8 mouse cellular contexts compared by ENCODE assay signal in the genomic region with DNA sequence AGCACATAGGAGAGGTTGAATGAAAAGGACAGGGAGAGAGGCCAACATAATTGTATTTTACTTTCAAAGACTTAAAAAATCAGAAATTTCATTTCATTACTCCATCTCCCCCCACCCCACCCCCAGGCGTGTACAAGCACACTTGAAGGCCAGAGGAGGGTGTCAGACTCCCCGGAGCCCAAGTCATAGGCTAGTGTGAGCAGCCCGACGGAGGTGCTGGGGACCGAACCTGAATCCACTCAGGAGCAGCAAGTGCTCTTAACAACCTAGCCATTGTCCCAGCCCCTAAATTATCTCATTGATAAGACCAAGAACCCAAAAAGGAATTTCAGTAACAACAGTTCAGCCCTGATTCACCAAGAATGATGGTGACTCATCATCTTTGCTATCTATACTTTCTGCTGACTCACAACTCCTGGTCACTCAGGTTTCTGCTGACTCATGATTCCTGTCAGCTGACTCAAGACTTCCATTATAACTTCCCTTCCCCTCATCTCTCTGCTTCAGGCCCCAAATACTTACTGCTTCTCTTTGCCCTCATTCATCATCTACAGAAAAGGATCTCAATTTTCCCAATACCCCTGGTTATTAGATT. TPM values are rescaled to one million over a fixed set of nuclear protein-coding genes. Genes with fewer than 3 reads are reported as not detected.
DNase-seq lines count a peak whose midpoint lies in the region; ATAC-seq and TF ChIP-seq lines count a peak whose summit lies in the region.
"Had no signal": no experiment of that assay in that cellular context is flagged by ENCODE, and none has a peak within 500 bp of the region (broad histone marks: within the 10 kb centered on the region; RNA-seq: fewer than 3 reads in every experiment).

No protein-coding gene starts in this region.

- H3K27ac ChIP-seq in midbrain, embryonic 14.5 days (replicated peaks; ENCODE audit: low read depth, low read length) = no peak overlapping the region
- no peak overlapping the region for H3K27ac ChIP-seq in midbrain, embryonic 16.5 days (ENCODE audit: low read length)
- H3K27ac ChIP-seq in neural tube, embryonic 15.5 days (replicated peaks) = no peak overlapping the region

- no peak overlapping the region for H3K4me3 ChIP-seq in midbrain, embryonic 14.5 days (replicated peaks; ENCODE audit: low read depth, low read length)
- H3K4me3 ChIP-seq in midbrain, embryonic 16.5 days (ENCODE audit: low read depth, low read length) = no peak overlapping the region
- H3K4me3 ChIP-seq in neural tube, embryonic 15.5 days (replicated peaks) = no peak overlapping the region

- no peaks in the 10 kb centered on the region for H3K27me3 ChIP-seq in midbrain, embryonic 14.5 days (ENCODE audit: control insufficient read depth, insufficient read depth, low read length)
- no peaks in the 10 kb centered on the region for H3K27me3 ChIP-seq in midbrain, embryonic 16.5 days (ENCODE audit: control insufficient read depth, insufficient read depth, low read depth, low read length)
- no peaks in the 10 kb centered on the region for H3K27me3 ChIP-seq in Patski
- H3K27me3 ChIP-seq in neural tube, embryonic 15.5 days (replicated peaks) = no peaks in the 10 kb centered on the region

- 76% methylated on average over 5 of the region's 5 CpGs for WGBS in midbrain, embryonic 14.5 days
- 73% methylated on average over 5 of the region's 5 CpGs for WGBS in midbrain, embryonic 16.5 days
- 68% methylated on average over 5 of the region's 5 CpGs for WGBS in neural tube, embryonic 15.5 days

- peaks cover 55% of the 10 kb centered on the region for H3K36me3 ChIP-seq in midbrain, embryonic 14.5 days (ENCODE audit: control insufficient read depth, insufficient read depth, low read length)
- peaks cover 25% of the 10 kb centered on the region for H3K36me3 ChIP-seq in midbrain, embryonic 16.5 days (ENCODE audit: control insufficient read depth, insufficient read depth, low read length)
- peaks cover 50% of the 10 kb centered on the region for H3K36me3 ChIP-seq in neural tube, embryonic 15.5 days

- POLR2A ChIA-PET in Patski (lab: Charles Lee) = no interaction called here

- CTCF ChIA-PET in Patski (lab: Charles Lee) = no interaction called here

- TF ChIP-seq CTCF in Patski (IDR thresholded peaks at IDR 0.05) = no peak

- no peak overlapping the region for H3K9ac ChIP-seq in midbrain, embryonic 14.5 days (replicated peaks; ENCODE audit: low read length)
- no peak overlapping the region for H3K9ac ChIP-seq in midbrain, embryonic 16.5 days (ENCODE audit: low read depth, low read length)
- no peak overlapping the region for H3K9ac ChIP-seq in neural tube, embryonic 15.5 days (replicated peaks)

- no peak for ATAC-seq in midbrain, embryonic 14.5 days (ENCODE audit: low FRiP score, low TSS enrichment)
- no peak for ATAC-seq in midbrain, embryonic 16.5 days
- peak; percentile 37 for ATAC-seq in Patski
- ATAC-seq in granulocyte monocyte progenitor cell, adult 5-6 weeks (replicated peaks; ENCODE audit: poor library complexity, severe bottlenecking) = peak; percentile 36
- no peak for ATAC-seq in neural tube, embryonic 15.5 days (ENCODE audit: low FRiP score)
- no peak for ATAC-seq in monocyte, adult 5-6 weeks (replicated peaks; ENCODE audit: insufficient number of reproducible peaks, low FRiP score, low TSS enrichment, poor library complexity, severe bottlenecking)

- in situ Hi-C loops in Patski (cut with MboI; ENCODE audit: low pct_unique_long_range_greater_than_20kb) = loop anchor here (5.0 to 25.0 kb wide), 3 partner anchors 583 to 1460 kb away; partner anchors contain the start of gene Xylt1

- no peaks in the 10 kb centered on the region for H3K4me1 ChIP-seq in midbrain, embryonic 14.5 days (ENCODE audit: control insufficient read depth, insufficient read depth, low read length)
- H3K4me1 ChIP-seq in midbrain, embryonic 16.5 days (ENCODE audit: control insufficient read depth, insufficient read depth, low read length) = no peaks in the 10 kb centered on the region
- 0 out of 2 replicates have a peak, but pooled peaks cover 3% of the 10 kb centered on the region for H3K4me1 ChIP-seq in neural tube, embryonic 15.5 days

- DNase-seq in midbrain, embryonic 14.5 days = peak; percentile 34
- no peak for DNase-seq in Patski (ENCODE audit: low read depth, low spot score)
- DNase-seq in yolk sac, embryonic 10.5 days (ENCODE audit: low spot score) = peak; percentile 61
- DNase-seq: lung, postnatal 14 days had no signal

- no peaks in the 10 kb centered on the region for H3K9me3 ChIP-seq in midbrain, embryonic 14.5 days (ENCODE audit: control insufficient read depth, low read length)
- no peaks in the 10 kb centered on the region for H3K9me3 ChIP-seq in midbrain, embryonic 16.5 days (replicated peaks; ENCODE audit: control insufficient read depth, low read length, poor library complexity, severe bottlenecking)
- no peaks in the 10 kb centered on the region for H3K9me3 ChIP-seq in neural tube, embryonic 15.5 days (replicated peaks)

- H3K4me2 ChIP-seq in midbrain, embryonic 14.5 days (ENCODE audit: low read length) = no peak overlapping the region
- H3K4me2 ChIP-seq in midbrain, embryonic 16.5 days (ENCODE audit: low read length) = no peak overlapping the region
- H3K4me2 ChIP-seq in neural tube, embryonic 15.5 days = no peak overlapping the region

RNA-seq across cellular contexts. Expression of gene Rps15a, which starts 11.4 kb away (rescaled TPM):
- polyA plus RNA-seq in midbrain, embryonic 14.5 days (2014; fragmentation: Nextera tagmentation; extraction: Ambion mirVana) = 492 and 536 TPM in 2 replicates
- polyA plus RNA-seq in midbrain, embryonic 16.5 days (2015; fragmentation: Nextera tagmentation; extraction: Ambion mirVana) = 325 and 344 TPM in 2 replicates
- 1,838 TPM for polyA plus RNA-seq in Patski (2021)
- total RNA-seq in granulocyte monocyte progenitor cell, adult 5-6 weeks (2014; fragmentation: Nextera tagmentation) = 3,328 and 3,545 TPM in 2 replicates
- total RNA-seq in granulocyte monocyte progenitor cell, adult 5-6 weeks (2017) = 1,146 and 1,501 TPM in 2 replicates
- polyA plus RNA-seq in neural tube, embryonic 15.5 days (2015; fragmentation: Nextera tagmentation; extraction: Ambion mirVana) = 410 and 450 TPM in 2 replicates
- total RNA-seq in monocyte, adult 5-6 weeks (2017) = 800 to 2,076 TPM (median 1,708 TPM) in 3 replicates

RNA-seq across cellular contexts. Expression of gene Arl6ip1, which starts 24.9 kb away (rescaled TPM):
- polyA plus RNA-seq in midbrain, embryonic 14.5 days (2014; fragmentation: Nextera tagmentation; extraction: Ambion mirVana) = 397 and 417 TPM in 2 replicates
- polyA plus RNA-seq in midbrain, embryonic 16.5 days (2015; fragmentation: Nextera tagmentation; extraction: Ambion mirVana) = 556 and 565 TPM in 2 replicates
- 296 TPM for polyA plus RNA-seq in Patski (2021)
- total RNA-seq in granulocyte monocyte progenitor cell, adult 5-6 weeks (2014; fragmentation: Nextera tagmentation) = 105 and 124 TPM in 2 replicates
- total RNA-seq in granulocyte monocyte progenitor cell, adult 5-6 weeks (2017) = 185 and 248 TPM in 2 replicates
- polyA plus RNA-seq in neural tube, embryonic 15.5 days (2015; fragmentation: Nextera tagmentation; extraction: Ambion mirVana) = 500 and 542 TPM in 2 replicates
- 207 to 220 TPM (median 208 TPM) in 3 replicates for total RNA-seq in monocyte, adult 5-6 weeks (2017)

Comparison
In these comparisons a context has a peak if more than half of its experiments do, and no peak if none do; other contexts are left out.
1. ATAC-seq: peak in Patski (single experiment) and granulocyte monocyte progenitor cell, adult 5-6 weeks (single experiment); none in midbrain, embryonic 14.5 days (single experiment), midbrain, embryonic 16.5 days (single experiment), neural tube, embryonic 15.5 days (single experiment) and monocyte, adult 5-6 weeks (single experiment).